ENCODE assay signal across 21 mouse cellular contexts in the genomic region with DNA sequence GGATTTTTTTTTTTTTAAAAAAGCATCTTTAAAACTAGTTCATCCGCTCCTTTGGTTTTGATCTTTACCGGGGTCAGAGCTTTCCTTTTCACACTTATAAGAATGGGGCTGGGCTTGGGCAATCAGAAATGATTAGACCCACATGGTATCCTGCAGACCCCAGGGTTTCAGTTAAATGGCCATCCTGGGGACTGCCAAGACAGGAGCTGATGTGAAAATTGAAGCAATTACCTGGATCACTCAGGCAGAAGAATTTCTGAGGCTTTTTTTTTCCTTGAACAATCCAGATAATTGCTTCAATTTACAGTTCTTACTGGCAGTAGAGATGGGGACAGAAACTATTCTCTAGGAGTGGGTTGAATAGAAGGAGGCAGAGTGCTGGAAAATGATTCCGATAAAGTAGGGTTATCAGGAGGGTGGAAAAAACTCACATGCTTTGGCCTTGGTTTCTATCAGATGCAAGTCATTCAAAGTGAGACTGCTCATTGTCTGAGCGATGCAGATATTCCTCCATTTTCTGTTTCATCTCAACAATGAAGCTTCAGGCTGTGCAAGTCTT. TPM values are rescaled to one million over a fixed set of nuclear protein-coding genes. Genes with fewer than 3 reads are reported as not detected.
DNase-seq lines count a peak whose midpoint lies in the region; ATAC-seq lines count a peak whose summit lies in the region.
"Had no signal": no experiment of that assay in that cellular context is flagged by ENCODE, and none has a peak within 500 bp of the region (broad histone marks: within the 10 kb centered on the region; RNA-seq: fewer than 3 reads in every experiment).

No protein-coding gene starts in this region.

- no peak for ATAC-seq in hindbrain, embryonic 13.5 days (ENCODE audit: low FRiP score)
- ATAC-seq in hindbrain, embryonic 14.5 days (ENCODE audit: low FRiP score) = no peak
- peak; percentile 73; the same call in 1 of the 2 replicates for ATAC-seq in embryonic facial prominence, embryonic 11.5 days (replicated peaks; ENCODE audit: insufficient number of reproducible peaks, low FRiP score, low TSS enrichment, low read depth)
- ATAC-seq in forebrain, embryonic 15.5 days (replicated peaks) = peak; percentile 77
- no peak for ATAC-seq in erythroid progenitor cell, adult 5-6 weeks (replicated peaks; ENCODE audit: low FRiP score, poor library complexity, severe bottlenecking)
- ATAC-seq: inflammation-experienced regulatory T-cells, adult 6 months; liver, postnatal 0 days had no signal

- H3K27ac ChIP-seq in hindbrain, embryonic 13.5 days = peak overlapping the region; percentile 66
- no peak overlapping the region for H3K27ac ChIP-seq in hindbrain, embryonic 14.5 days
- no peak overlapping the region for H3K27ac ChIP-seq in embryonic facial prominence, embryonic 11.5 days (replicated peaks; ENCODE audit: low read depth, low read length)
- H3K27ac ChIP-seq in forebrain, embryonic 15.5 days (replicated peaks) = peak overlapping the region; percentile 78
- H3K27ac ChIP-seq: heart, embryonic 13.5 days; limb, embryonic 10.5 days had no signal

- H3K4me3 ChIP-seq in hindbrain, embryonic 13.5 days = no peak overlapping the region
- H3K4me3 ChIP-seq in hindbrain, embryonic 14.5 days (replicated peaks; ENCODE audit: low read length) = no peak overlapping the region
- H3K4me3 ChIP-seq in embryonic facial prominence, embryonic 11.5 days (ENCODE audit: low read depth, low read length) = no peak overlapping the region
- H3K4me3 ChIP-seq in forebrain, embryonic 15.5 days = no peak overlapping the region
- H3K4me3 ChIP-seq: heart, embryonic 13.5 days; limb, embryonic 10.5 days; megakaryocyte, embryonic 14.5 days; myocyte had no signal

- H3K9me3 ChIP-seq in hindbrain, embryonic 13.5 days = no peaks in the 10 kb centered on the region
- no peaks in the 10 kb centered on the region for H3K9me3 ChIP-seq in hindbrain, embryonic 14.5 days (ENCODE audit: control insufficient read depth, low read length)
- no peaks in the 10 kb centered on the region for H3K9me3 ChIP-seq in embryonic facial prominence, embryonic 11.5 days (replicated peaks; ENCODE audit: control insufficient read depth, low read length)
- H3K9me3 ChIP-seq in forebrain, embryonic 15.5 days = no peaks in the 10 kb centered on the region
- H3K9me3 ChIP-seq: heart, embryonic 13.5 days; limb, embryonic 10.5 days had no signal

- no peak overlapping the region for H3K9ac ChIP-seq in hindbrain, embryonic 13.5 days
- H3K9ac ChIP-seq in hindbrain, embryonic 14.5 days = no peak overlapping the region
- no peak overlapping the region for H3K9ac ChIP-seq in embryonic facial prominence, embryonic 11.5 days (replicated peaks; ENCODE audit: low read length)
- no peak overlapping the region for H3K9ac ChIP-seq in forebrain, embryonic 15.5 days (replicated peaks)
- H3K9ac ChIP-seq: heart, embryonic 13.5 days; liver, postnatal 0 days had no signal

- no peaks in the 10 kb centered on the region for H3K36me3 ChIP-seq in hindbrain, embryonic 13.5 days
- H3K36me3 ChIP-seq in hindbrain, embryonic 14.5 days (replicated peaks; ENCODE audit: control insufficient read depth, insufficient read depth) = no peaks in the 10 kb centered on the region
- no peaks in the 10 kb centered on the region for H3K36me3 ChIP-seq in embryonic facial prominence, embryonic 11.5 days (replicated peaks; ENCODE audit: control insufficient read depth, insufficient read depth, low read depth, low read length)
- H3K36me3 ChIP-seq in forebrain, embryonic 15.5 days = no peaks in the 10 kb centered on the region
- H3K36me3 ChIP-seq: heart, embryonic 13.5 days; limb, embryonic 10.5 days had no signal

- WGBS in hindbrain, embryonic 13.5 days = 70% methylated on average over 4 of the region's 4 CpGs
- WGBS in hindbrain, embryonic 14.5 days = 75% methylated on average over 4 of the region's 4 CpGs
- 52% methylated on average over 4 of the region's 4 CpGs for whole genome bisulfite sequencing in embryonic facial prominence, embryonic 11.5 days
- WGBS in forebrain, embryonic 15.5 days = 14% methylated on average over 4 of the region's 4 CpGs

- H3K27me3 ChIP-seq in hindbrain, embryonic 13.5 days = no peaks in the 10 kb centered on the region
- H3K27me3 ChIP-seq in hindbrain, embryonic 14.5 days (ENCODE audit: control insufficient read depth, insufficient read depth, low read length) = no peaks in the 10 kb centered on the region
- H3K27me3 ChIP-seq in embryonic facial prominence, embryonic 11.5 days (ENCODE audit: control insufficient read depth, insufficient read depth, low read length) = no peaks in the 10 kb centered on the region
- H3K27me3 ChIP-seq in forebrain, embryonic 15.5 days = no peaks in the 10 kb centered on the region
- H3K27me3 ChIP-seq: heart, embryonic 13.5 days; megakaryocyte, embryonic 14.5 days had no signal

- peaks cover 16% of the 10 kb centered on the region for H3K4me1 ChIP-seq in hindbrain, embryonic 13.5 days (replicated peaks)
- H3K4me1 ChIP-seq in hindbrain, embryonic 14.5 days (replicated peaks; ENCODE audit: control insufficient read depth, insufficient read depth, low read length) = peaks cover 11% of the 10 kb centered on the region
- no peaks in the 10 kb centered on the region for H3K4me1 ChIP-seq in embryonic facial prominence, embryonic 11.5 days (ENCODE audit: control insufficient read depth, insufficient read depth, low read length)
- peaks cover 16% of the 10 kb centered on the region for H3K4me1 ChIP-seq in forebrain, embryonic 15.5 days
- H3K4me1 ChIP-seq: heart, embryonic 13.5 days; megakaryocyte, embryonic 14.5 days had no signal

- H3K4me2 ChIP-seq in hindbrain, embryonic 13.5 days = no peak overlapping the region
- no peak overlapping the region for H3K4me2 ChIP-seq in hindbrain, embryonic 14.5 days (replicated peaks)
- H3K4me2 ChIP-seq in embryonic facial prominence, embryonic 11.5 days (ENCODE audit: low read depth, low read length) = no peak overlapping the region
- H3K4me2 ChIP-seq in forebrain, embryonic 15.5 days (replicated peaks) = no peak overlapping the region
- H3K4me2 ChIP-seq: heart, embryonic 13.5 days had no signal

- DNase-seq in hindbrain, embryonic 14.5 days (ENCODE audit: low spot score) = no peak
- peak; percentile 62 for DNase-seq in embryonic facial prominence, embryonic 11.5 days (ENCODE audit: low spot score)
- DNase-seq in retina, embryonic 14.5 days (ENCODE audit: low spot score) = peak; percentile 72
- DNase-seq in spleen, adult 12 weeks (ENCODE audit: low spot score) = no peak
- DNase-seq: adrenal gland, adult 2 months; cerebellum, adult 9-11 months; heart, adult 18-20 months; kidney, adult 9 months; kidney, postnatal 25 days; liver, postnatal 0 days; right cerebral cortex, postnatal 14 days; thymus, postnatal 36 days had no signal

RNA-seq across cellular contexts. Expression of a gene that starts 16.2 kb away (rescaled TPM):
- 178 and 186 TPM in 2 replicates for polyA plus RNA-seq in hindbrain, embryonic 13.5 days (2015; fragmentation: Nextera tagmentation; extraction: Ambion mirVana)
- polyA plus RNA-seq in hindbrain, embryonic 14.5 days (2014; fragmentation: Nextera tagmentation; extraction: Ambion mirVana) = 224 and 233 TPM in 2 replicates
- polyA plus RNA-seq in embryonic facial prominence, embryonic 11.5 days (2014; fragmentation: Nextera tagmentation; extraction: Ambion mirVana) = 36.3 and 41.0 TPM in 2 replicates
- polyA plus RNA-seq in forebrain, embryonic 15.5 days (2015; fragmentation: Nextera tagmentation; extraction: Ambion mirVana) = 171 and 172 TPM in 2 replicates
- 0.84 TPM in 1 of 2 replicates, not detected in the other for total RNA-seq in erythroid progenitor cell, adult 5-6 weeks (2015; ENCODE audit: low replicate concordance)
- not detected in 2 replicates for total RNA-seq in erythroid progenitor cell, adult 5-6 weeks (2017; ENCODE audit: low replicate concordance)
- polyA plus RNA-seq: liver, adult 2 months had no signal

Comparison
In these comparisons a context has a peak if more than half of its experiments do, and no peak if none do; other contexts are left out.
1. H3K27ac ChIP-seq: peak in hindbrain, embryonic 13.5 days (single experiment) and forebrain, embryonic 15.5 days (single experiment); none in hindbrain, embryonic 14.5 days (single experiment) and embryonic facial prominence, embryonic 11.5 days (single experiment).
2. ATAC-seq: peak in embryonic facial prominence, embryonic 11.5 days (single experiment) and forebrain, embryonic 15.5 days (single experiment); none in hindbrain, embryonic 13.5 days (single experiment), hindbrain, embryonic 14.5 days (single experiment) and erythroid progenitor cell, adult 5-6 weeks (single experiment).
3. DNase-seq: peak in embryonic facial prominence, embryonic 11.5 days (single experiment) and retina, embryonic 14.5 days (single experiment); none in hindbrain, embryonic 14.5 days (single experiment) and spleen, adult 12 weeks (single experiment).